In the genomic region with DNA sequence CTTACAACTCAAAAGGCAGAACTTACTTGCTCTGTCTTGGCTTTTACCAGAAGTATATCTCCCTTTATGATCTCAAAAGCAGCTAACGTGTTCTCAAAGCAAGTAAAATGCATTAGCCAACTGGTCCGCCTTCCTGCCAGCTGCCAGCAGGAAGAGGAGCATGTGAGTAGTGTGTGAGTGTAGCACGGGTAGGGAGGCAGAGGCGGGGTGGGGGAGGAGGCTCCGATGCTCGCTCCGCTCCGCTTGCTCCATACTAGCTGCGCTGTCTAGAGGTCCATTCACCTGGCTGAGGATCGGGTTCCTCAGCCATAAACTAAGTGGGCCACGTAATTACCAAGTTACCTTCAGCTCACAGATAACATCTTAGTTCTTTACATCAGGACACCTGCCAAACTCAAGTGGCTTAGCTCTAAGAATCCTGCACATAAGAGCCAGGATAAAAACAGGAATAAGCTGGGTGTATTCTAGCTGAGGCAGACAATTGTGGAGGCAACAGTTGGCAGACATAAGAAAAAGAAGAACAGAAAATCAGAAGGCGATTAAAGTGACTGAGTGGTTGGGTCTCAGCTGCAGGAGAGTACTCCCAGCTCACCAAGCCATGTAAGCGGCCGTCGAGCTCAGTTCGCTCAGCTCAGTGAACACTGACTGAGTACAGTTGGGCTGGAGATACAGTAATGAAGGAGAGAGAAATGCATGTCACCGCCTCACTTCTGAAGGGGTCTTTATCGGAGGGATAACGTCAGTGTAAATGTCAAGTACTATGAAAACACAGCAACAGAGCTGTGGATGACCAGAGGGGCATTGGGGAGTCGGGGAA, we compare ENCODE assay signal across 8 mouse cellular contexts.
A peak's percentile ranks its signal among the peaks of the same experiment; 100 is the strongest.
DNase-seq lines count a peak whose midpoint lies in the region; ATAC-seq lines count a peak whose summit lies in the region.

No protein-coding gene starts in this region.

- WGBS in limb, embryonic 11.5 days: 78% methylated on average over 20 of the region's 20 CpGs
- 74% methylated on average over 20 of the region's 20 CpGs for WGBS in limb, embryonic 10.5 days
- WGBS in embryonic facial prominence, embryonic 15.5 days: 51% methylated on average over 20 of the region's 20 CpGs
- WGBS in hindbrain, embryonic 16.5 days: 62% methylated on average over 20 of the region's 20 CpGs
- 61% methylated on average over 20 of the region's 20 CpGs for WGBS in neural tube, embryonic 13.5 days

- H3K9ac ChIP-seq in limb, embryonic 11.5 days (ENCODE audit: low read length): no peak overlapping the region
- H3K9ac ChIP-seq in embryonic facial prominence, embryonic 15.5 days: no peak overlapping the region
- no peak overlapping the region for H3K9ac ChIP-seq in hindbrain, embryonic 16.5 days (ENCODE audit: low read depth, low read length)
- no peak overlapping the region for H3K9ac ChIP-seq in neural tube, embryonic 13.5 days

- no peaks in the 10 kb centered on the region for H3K27me3 ChIP-seq in limb, embryonic 11.5 days (ENCODE audit: control insufficient read depth, insufficient read depth, low read length)
- no peaks in the 10 kb centered on the region for H3K27me3 ChIP-seq in limb, embryonic 10.5 days (ENCODE audit: low read depth, poor library complexity, severe bottlenecking)
- H3K27me3 ChIP-seq in embryonic facial prominence, embryonic 15.5 days: no peaks in the 10 kb centered on the region
- no peaks in the 10 kb centered on the region for H3K27me3 ChIP-seq in hindbrain, embryonic 16.5 days (replicated peaks; ENCODE audit: control insufficient read depth, insufficient read depth, low read length)
- H3K27me3 ChIP-seq in neural tube, embryonic 13.5 days: no peaks in the 10 kb centered on the region

- no peak overlapping the region for H3K27ac ChIP-seq in limb, embryonic 11.5 days (replicated peaks; ENCODE audit: low read depth, low read length)
- no peak overlapping the region for H3K27ac ChIP-seq in limb, embryonic 10.5 days
- no peak overlapping the region for H3K27ac ChIP-seq in embryonic facial prominence, embryonic 15.5 days (replicated peaks)
- H3K27ac ChIP-seq in hindbrain, embryonic 16.5 days (ENCODE audit: low read depth, low read length): no peak overlapping the region
- H3K27ac ChIP-seq in neural tube, embryonic 13.5 days (replicated peaks): no peak overlapping the region

- intact Hi-C loops in gastrocnemius, postnatal 14 days (cut with DNase I; ENCODE audit: low total_unique reads): no loop called here

- ATAC-seq in limb, embryonic 11.5 days (ENCODE audit: insufficient number of reproducible peaks, low FRiP score, low TSS enrichment, low read depth): peak; percentile 76
- ATAC-seq in embryonic facial prominence, embryonic 15.5 days (ENCODE audit: insufficient number of reproducible peaks, low FRiP score, low TSS enrichment, low read depth): peak; percentile 80
- ATAC-seq in hindbrain, embryonic 16.5 days: peak; percentile 73
- ATAC-seq in neural tube, embryonic 13.5 days (ENCODE audit: low read depth): peak; percentile 88

- H3K9me3 ChIP-seq in limb, embryonic 11.5 days (ENCODE audit: control insufficient read depth, low read length): no peaks in the 10 kb centered on the region
- no peaks in the 10 kb centered on the region for H3K9me3 ChIP-seq in limb, embryonic 10.5 days (replicated peaks)
- no peaks in the 10 kb centered on the region for H3K9me3 ChIP-seq in embryonic facial prominence, embryonic 15.5 days (replicated peaks)
- no peaks in the 10 kb centered on the region for H3K9me3 ChIP-seq in hindbrain, embryonic 16.5 days (ENCODE audit: control insufficient read depth, low read length)
- no peaks in the 10 kb centered on the region for H3K9me3 ChIP-seq in neural tube, embryonic 13.5 days

- H3K36me3 ChIP-seq in limb, embryonic 11.5 days (ENCODE audit: control insufficient read depth, insufficient read depth, low read length): no peaks in the 10 kb centered on the region
- peaks cover 3% of the 10 kb centered on the region; the same call in 1 of the 2 replicates for H3K36me3 ChIP-seq in limb, embryonic 10.5 days
- peaks cover 8% of the 10 kb centered on the region for H3K36me3 ChIP-seq in embryonic facial prominence, embryonic 15.5 days
- H3K36me3 ChIP-seq in hindbrain, embryonic 16.5 days (ENCODE audit: control insufficient read depth, insufficient read depth, low read length): no peaks in the 10 kb centered on the region
- no peaks in the 10 kb centered on the region; the same call in 1 of the 2 replicates for H3K36me3 ChIP-seq in neural tube, embryonic 13.5 days

- H3K4me2 ChIP-seq in limb, embryonic 11.5 days (ENCODE audit: low read depth, severe bottlenecking): no peak overlapping the region
- no peak overlapping the region for H3K4me2 ChIP-seq in embryonic facial prominence, embryonic 15.5 days (replicated peaks)
- H3K4me2 ChIP-seq in hindbrain, embryonic 16.5 days (ENCODE audit: low read length): peak overlapping the region; percentile 18; the same call in 1 of the 2 replicates
- H3K4me2 ChIP-seq in neural tube, embryonic 13.5 days: 0 out of 2 replicates have a peak overlapping the region, but pooled peaks have one; percentile 16

- no peak for DNase-seq in limb, embryonic 11.5 days (ENCODE audit: low spot score)
- no peak for DNase-seq in limb, embryonic 10.5 days (ENCODE audit: low spot score)
- DNase-seq in left cerebral cortex, adult 11 months (ENCODE audit: low spot score): peak; percentile 36
- DNase-seq in gastrocnemius, postnatal 14 days: no peak
- DNase-seq in liver: no peak

- H3K4me1 ChIP-seq in limb, embryonic 11.5 days (ENCODE audit: control insufficient read depth, insufficient read depth, low read length): peaks cover 6% of the 10 kb centered on the region
- peaks cover 17% of the 10 kb centered on the region for H3K4me1 ChIP-seq in limb, embryonic 10.5 days
- peaks cover 16% of the 10 kb centered on the region for H3K4me1 ChIP-seq in embryonic facial prominence, embryonic 15.5 days
- H3K4me1 ChIP-seq in hindbrain, embryonic 16.5 days (ENCODE audit: control insufficient read depth, insufficient read depth, low read depth, low read length): peaks cover 8% of the 10 kb centered on the region; the same call in 1 of the 2 replicates
- H3K4me1 ChIP-seq in neural tube, embryonic 13.5 days (replicated peaks): peaks cover 16% of the 10 kb centered on the region

- H3K4me3 ChIP-seq in limb, embryonic 11.5 days (ENCODE audit: low read depth, low read length): no peak overlapping the region
- no peak overlapping the region for H3K4me3 ChIP-seq in limb, embryonic 10.5 days
- no peak overlapping the region for H3K4me3 ChIP-seq in embryonic facial prominence, embryonic 15.5 days (replicated peaks)
- H3K4me3 ChIP-seq in hindbrain, embryonic 16.5 days (ENCODE audit: low read length): no peak overlapping the region
- H3K4me3 ChIP-seq in neural tube, embryonic 13.5 days: no peak overlapping the region

Comparison
In these comparisons a context has a peak if more than half of its experiments do, and no peak if none do; other contexts are left out.
1. H3K4me2 ChIP-seq: peak in hindbrain, embryonic 16.5 days (single experiment) and neural tube, embryonic 13.5 days (single experiment); none in limb, embryonic 11.5 days (single experiment) and embryonic facial prominence, embryonic 15.5 days (single experiment).
2. Peak in every context shown above with its lines, with median percentiles within 50 percentile points of each other: ATAC-seq.